Mouse (Mus musculus) intestine, embryonic 14.5 days (tissue): ENCODE measurements at regions not wholly inside any gene's neighbourhood (a gene's known extent, or its start where the extent isn't known, plus 50 kb on each side); places are given as distances from the start of the nearest gene placed in this dataset.
"Not testable (repeated sequence)": the region's sequence is repeated elsewhere in the genome, so short reads cannot be mapped to it uniquely, and the experiment has no call there.

Experiments
- ATAC-seq: fragments of 200-750 bp; cut with Nextera tagmentation; replicated peaks from 2 replicates; pipeline ENCODE4 v1.8.0; 2017; ENCODE audit warnings: low read depth, moderate number of reproducible peaks, moderate TSS enrichment, moderate library complexity; ENCODE audit not compliant: low FRiP score, low TSS enrichment
- DNase-seq: peaks from one replicate; pipeline ENCODE4 v3.0.0-alpha.2; 2018; ENCODE audit warnings: low spot score
- H3K27ac ChIP-seq: fragments of 300-500 bp; sonication (generic); 2 replicates; pipeline ENCODE4 v1.5.1; 2014; ENCODE audit warnings: low read depth, mild to moderate bottlenecking, control low read depth
- H3K27me3 ChIP-seq: fragments of 300-500 bp; sonication (generic); replicated peaks from 2 replicates; pipeline ENCODE4 v1.6.1; 2014; ENCODE audit warnings: low read length, control low read depth; ENCODE audit not compliant: control insufficient read depth, insufficient read depth
- H3K36me3 ChIP-seq: fragments of 300-500 bp; sonication (generic); 2 replicates; pipeline ENCODE4 v1.6.1; 2014; ENCODE audit warnings: low read length, control low read depth; ENCODE audit not compliant: control insufficient read depth, insufficient read depth
- H3K4me1 ChIP-seq: fragments of 300-500 bp; sonication (generic); replicated peaks from 2 replicates; pipeline ENCODE4 v1.6.1; 2014; ENCODE audit warnings: low read length, control low read depth, mixed read lengths; ENCODE audit not compliant: control insufficient read depth, insufficient read depth
- H3K4me2 ChIP-seq: fragments of 300-500 bp; sonication (generic); 2 replicates; pipeline ENCODE4 v1.6.1; 2014; ENCODE audit warnings: low read length
- H3K4me3 ChIP-seq: fragments of 300-500 bp; sonication (generic); 2 replicates; pipeline ENCODE4 v1.5.1; 2014; ENCODE audit warnings: low read depth, low read length, control low read depth, mixed read lengths
- H3K9ac ChIP-seq: fragments of 300-500 bp; sonication (generic); 2 replicates; pipeline ENCODE4 v1.6.1; 2014; ENCODE audit warnings: mild to moderate bottlenecking, low read length
- H3K9me3 ChIP-seq: fragments of 300-500 bp; sonication (generic); 2 replicates; pipeline ENCODE4 v1.6.1; 2016; ENCODE audit warnings: low read length, control low read depth; ENCODE audit not compliant: control insufficient read depth
- WGBS: fragments of 180-500 bp; shearing (Covaris S2); extraction: QIAGEN DNeasy Blood & Tissue Kit; methylation state at CpG from one replicate; pipeline ENCODE4 v1.1.7; 2014; 5-methylcytosine and 5-hydroxymethylcytosine counted together

- Histone ChIP-seq H3K9me3 (no peaks in the 10 kb centered on the region), H3K27ac (no peak overlapping the region), H3K36me3 (no peaks in the 10 kb centered on the region), H3K9ac (no peak overlapping the region), H3K27me3 (no peaks in the 10 kb centered on the region), H3K4me3 (no peak overlapping the region), H3K4me1 (no peaks in the 10 kb centered on the region), H3K4me2 (no peak overlapping the region)
- ATAC-seq (no peak), DNase-seq (no peak)
- 80% methylated on average over 6 of the region's 6 CpGs for WGBS
These were observed 1171.6 kb upstream of the Pcdh20 start for GRCm38 (mm10) chr14:89642836-89643235.

- Histone ChIP-seq H3K27ac (no peak overlapping the region), H3K4me1 (no peaks in the 10 kb centered on the region), H3K9ac (no peak overlapping the region), H3K4me3 (no peak overlapping the region), H3K27me3 (no peaks in the 10 kb centered on the region), H3K36me3 (no peaks in the 10 kb centered on the region), H3K9me3 (no peaks in the 10 kb centered on the region), H3K4me2 (no peak overlapping the region)
- no peak for ATAC-seq
- 52% methylated on average over 6 of the region's 6 CpGs for WGBS
- no peak for DNase-seq
These were observed 1168.1 kb upstream of the Pcdh20 start for GRCm38 (mm10) chr14:89639322-89639721.

- Histone ChIP-seq H3K4me2 (no peak overlapping the region), H3K9me3 (no peaks in the 10 kb centered on the region), H3K4me1 (no peaks in the 10 kb centered on the region), H3K27me3 (no peaks in the 10 kb centered on the region), H3K9ac (no peak overlapping the region), H3K27ac (no peak overlapping the region), H3K36me3 (no peaks in the 10 kb centered on the region), H3K4me3 (no peak overlapping the region)
- WGBS, result 72% methylated on average over 2 of the region's 2 CpGs
- ATAC-seq (no peak), DNase-seq (no peak)
These were observed 1165.5 kb upstream of the Pcdh20 start for GRCm38 (mm10) chr14:89636689-89637088.

- H3K36me3 ChIP-seq, result no peaks in the 10 kb centered on the region
- no peak overlapping the region for H3K4me2 ChIP-seq
- DNase-seq (no peak), ATAC-seq (peak; percentile 27; the same call in 1 of the 2 replicates)
- H3K27ac ChIP-seq, result no peak overlapping the region
- no peak overlapping the region for H3K4me3 ChIP-seq
- no peaks in the 10 kb centered on the region for H3K9me3 ChIP-seq
- no peak overlapping the region for H3K9ac ChIP-seq
- no peaks in the 10 kb centered on the region for H3K4me1 ChIP-seq
- 24% methylated on average over 1 of the region's 1 CpGs for WGBS
- H3K27me3 ChIP-seq, result no peaks in the 10 kb centered on the region
These were observed 1163.4 kb upstream of the Pcdh20 start for GRCm38 (mm10) chr14:89634559-89635124.

- no peak overlapping the region for H3K27ac ChIP-seq
- no peak overlapping the region for H3K9ac ChIP-seq
- H3K4me2 ChIP-seq, result no peak overlapping the region
- no peaks in the 10 kb centered on the region for H3K4me1 ChIP-seq
- H3K27me3 ChIP-seq, result no peaks in the 10 kb centered on the region
- ATAC-seq (no peak), DNase-seq (no peak)
- WGBS, result 84% methylated on average over 1 of the region's 1 CpGs
- no peak overlapping the region for H3K4me3 ChIP-seq
- no peaks in the 10 kb centered on the region for H3K36me3 ChIP-seq
- H3K9me3 ChIP-seq, result no peaks in the 10 kb centered on the region
These were observed 1162.5 kb upstream of the Pcdh20 start for GRCm38 (mm10) chr14:89633654-89634053.

- Histone ChIP-seq H3K9ac (no peak overlapping the region), H3K27me3 (no peaks in the 10 kb centered on the region), H3K4me2 (no peak overlapping the region), H3K4me3 (no peak overlapping the region), H3K9me3 (no peaks in the 10 kb centered on the region), H3K36me3 (no peaks in the 10 kb centered on the region), H3K27ac (no peak overlapping the region), H3K4me1 (no peaks in the 10 kb centered on the region)
- no peak for DNase-seq
- no peak for ATAC-seq
- 64% methylated on average over 2 of the region's 2 CpGs for WGBS
These were observed 1139.5 kb upstream of the Pcdh20 start for GRCm38 (mm10) chr14:89610670-89611069.

- H3K4me3 ChIP-seq, H3K36me3 ChIP-seq, H3K27me3 ChIP-seq, DNase-seq, H3K9ac ChIP-seq, H3K4me1 ChIP-seq, H3K9me3 ChIP-seq, H3K4me2 ChIP-seq, H3K27ac ChIP-seq: not testable (repeated sequence)
- WGBS, result 47% methylated on average over 9 of the region's 10 CpGs
- ATAC-seq, result 0 out of 2 replicates have a peak, but pooled peaks have one; percentile 50
These were observed 1138.7 kb upstream of the Pcdh20 start for GRCm38 (mm10) chr14:89609666-89610448.

GRCm38 (mm10) chr14:89607550-89607949 lies 1136.4 kb upstream of the Pcdh20 start:
- DNase-seq (no peak), ATAC-seq (peak; percentile 58; the same call in 1 of the 2 replicates)
- Histone ChIP-seq H3K9ac (no peak overlapping the region), H3K36me3 (no peaks in the 10 kb centered on the region), H3K27ac (no peak overlapping the region), H3K4me2 (no peak overlapping the region), H3K4me1 (no peaks in the 10 kb centered on the region), H3K27me3 (no peaks in the 10 kb centered on the region), H3K4me3 (no peak overlapping the region), H3K9me3 (no peaks in the 10 kb centered on the region)
- 67% methylated on average over 1 of the region's 1 CpGs for WGBS

GRCm38 (mm10) chr14:89597812-89598211 lies 1126.6 kb upstream of the Pcdh20 start:
- Histone ChIP-seq H3K36me3 (no peaks in the 10 kb centered on the region), H3K4me3 (no peak overlapping the region), H3K27ac (no peak overlapping the region), H3K9me3 (no peaks in the 10 kb centered on the region), H3K9ac (no peak overlapping the region), H3K4me2 (no peak overlapping the region), H3K4me1 (no peaks in the 10 kb centered on the region), H3K27me3 (no peaks in the 10 kb centered on the region)
- DNase-seq, result no peak
- WGBS, result 91% methylated on average over 1 of the region's 1 CpGs
- ATAC-seq, result no peak
